Mouse (Mus musculus) C3H10T1/2 (cell line): ENCODE data around the gene Cilp. TPM values are rescaled to one million over a fixed set of nuclear protein-coding genes. Genes with fewer than 3 reads are reported as not detected.

Experiments used
- polyA plus RNA-seq, 2 experiments: library from polyadenylated mRNA; unstranded; fragments of >200 nt; fragmentation: generic; extraction: Trizol; gene quantifications; one replicate each; pipeline ENCODE4 v1.2.1; 2012; ENCODE audit warnings: missing spikeins in 2 of 2

Cilp gene
- under 1 TPM in 1 of 2 experiments, not detected in 1; 0.04 TPM for polyA plus RNA-seq

GRCm38 (mm10) chr9:65264959-65265358 is at the start of gene Cilp:
Gene Cilp (plus strand): TSS chr9:65265180.

GRCm38 (mm10) chr9:65293973-65294715 is 29.2 kb downstream of the Cilp start, which contains the start of gene Clpx:
Gene Clpx (plus strand): TSS chr9:65294260.

Other genes starting within 250 kb of the Cilp start
- gene Hacd3, start 243.5 kb upstream of the Cilp start, polyA plus RNA-seq, result 10 to 100 TPM in 1 of 2 experiments, 1 to 10 TPM in 1; 5.0 to 22.9 TPM
- 10 to 100 TPM in 1 of 2 experiments, 1 to 10 TPM in 1; 1.2 to 11.5 TPM for gene Dpp8, start 232.8 kb upstream of the Cilp start, polyA plus RNA-seq
- gene Igdcc4, start 163.7 kb upstream of the Cilp start, polyA plus RNA-seq, result 1 to 10 TPM in 1 of 2 experiments, under 1 TPM in 1; 0.09 to 2.2 TPM
- not detected for gene Igdcc3, start 124.0 kb upstream of the Cilp start, polyA plus RNA-seq
- 1 to 10 TPM; 1.2 to 5.0 TPM for gene Parp16, start 69.8 kb upstream of the Cilp start, polyA plus RNA-seq
- 1 to 10 TPM in 1 of 2 experiments, under 1 TPM in 1; 0.75 to 9.3 TPM for gene Clpx, start 29.1 kb downstream of the Cilp start, polyA plus RNA-seq
- 1 to 10 TPM; 4.0 to 8.4 TPM for gene Pdcd7, start 80.9 kb downstream of the Cilp start, polyA plus RNA-seq
- gene Ubap1l, start 95.9 kb downstream of the Cilp start, polyA plus RNA-seq, result under 1 TPM in 1 of 2 experiments, not detected in 1; 0.06 TPM
- gene Kbtbd13, start 126.5 kb downstream of the Cilp start, polyA plus RNA-seq, result under 1 TPM in 1 of 2 experiments, not detected in 1; 0.02 TPM
- under 1 TPM in 1 of 2 experiments, not detected in 1; 0.02 TPM for gene Rasl12, start 133.3 kb downstream of the Cilp start, polyA plus RNA-seq
- gene Slc51b, start 157.8 kb downstream of the Cilp start, polyA plus RNA-seq, result under 1 TPM in 1 of 2 experiments, not detected in 1; 0.07 TPM
- 1 to 10 TPM; 1.9 to 8.1 TPM for gene Mtfmt, start 170.6 kb downstream of the Cilp start, polyA plus RNA-seq
- gene Spg21, start 195.8 kb downstream of the Cilp start, polyA plus RNA-seq, result 10 to 100 TPM; 42.6 to 49.8 TPM